Mouse (Mus musculus) C2C12 (cell line): ENCODE measurements around the gene Hoxd1.

Experiments used
- CEBPB ChIP-seq: IDR thresholded peaks from one replicate; pipeline ENCODE4 v1.6.1; 2011; ENCODE audit warnings: low read depth, mild to moderate bottlenecking, control low read depth, moderate library complexity
- CTCF ChIP-seq: IDR thresholded peaks from one replicate; pipeline ENCODE4 v1.5.1; 2011; ENCODE audit not compliant: control insufficient read depth, insufficient read depth, insufficient read length
- MAX ChIP-seq: IDR thresholded peaks from one replicate; pipeline ENCODE4 v1.6.1; 2011; ENCODE audit warnings: mild to moderate bottlenecking, control low read depth
- MYOD1 ChIP-seq: IDR thresholded peaks from one replicate; pipeline ENCODE4 v1.6.1; 2011; ENCODE audit warnings: low read depth; ENCODE audit not compliant: control insufficient read depth, insufficient read length
- USF1 ChIP-seq: IDR thresholded peaks from one replicate; pipeline ENCODE4 v1.6.1; 2011; ENCODE audit warnings: low read depth, mild to moderate bottlenecking, control low read depth, moderate library complexity

- TF ChIP-seq MYOD1 (no peak), CTCF (no peak), MAX (no peak), USF1 (no peak), CEBPB (no peak)
These were observed 31.7 kb upstream of the Hoxd1 start for GRCm38 (mm10) chr2:74731055-74731454.
